10 mouse cellular contexts compared by ENCODE assay signal in genomic region chr19:8962256-8962655, GRCm38 (mm10).
"Had no signal": no experiment of that assay in that cellular context is flagged by ENCODE, and none has a peak within 500 bp of the region (broad histone marks: within the 10 kb centered on the region; RNA-seq: fewer than 3 reads in every experiment).

No protein-coding gene starts in this region.

- H3K9me3 ChIP-seq: liver, embryonic 13.5 days; midbrain, embryonic 12.5 days had no signal

- H3K27me3 ChIP-seq: liver, embryonic 13.5 days; midbrain, embryonic 12.5 days had no signal

- H3K4me3 ChIP-seq: liver, embryonic 13.5 days; midbrain, embryonic 12.5 days had no signal

- H3K27ac ChIP-seq: liver, embryonic 13.5 days; midbrain, embryonic 12.5 days; stomach, postnatal 0 days had no signal

- H3K9ac ChIP-seq: liver, embryonic 13.5 days; midbrain, embryonic 12.5 days had no signal

- DNase-seq: kidney, postnatal 14 days; liver, embryonic 13.5 days; lung, adult 2 months; lung, postnatal 14 days; thymus, adult 2 months; thymus, postnatal 14 days; thymus, postnatal 4 days had no signal

- H3K4me2 ChIP-seq: liver, embryonic 13.5 days; midbrain, embryonic 12.5 days had no signal

- ATAC-seq: intestine, postnatal 0 days had no signal
